Mouse (Mus musculus) limb, embryonic 12.5 days (tissue): ENCODE data around the gene Ace. TPM values are rescaled to one million over a fixed set of nuclear protein-coding genes. Genes with fewer than 3 reads are reported as not detected.
A peak's percentile ranks its signal among the peaks of the same experiment; 100 is the strongest.

Experiments used
- ATAC-seq: fragments of 200-750 bp; cut with Nextera tagmentation; 2 replicates; pipeline ENCODE4 v1.8.0; 2017; ENCODE audit warnings: low read depth, moderate TSS enrichment; ENCODE audit not compliant: insufficient number of reproducible peaks, insufficient read depth, low FRiP score, low TSS enrichment
- H3K27ac ChIP-seq: fragments of 300-500 bp; sonication (generic); 2 replicates; pipeline ENCODE4 v1.5.1; 2016; ENCODE audit warnings: mild to moderate bottlenecking, moderate library complexity
- H3K27me3 ChIP-seq: fragments of 300-500 bp; sonication (generic); 2 replicates; pipeline ENCODE4 v1.6.1; 2016; ENCODE audit warnings: mild to moderate bottlenecking, moderate library complexity
- H3K36me3 ChIP-seq: fragments of 300-500 bp; sonication (generic); 2 replicates; pipeline ENCODE4 v1.6.1; 2016; ENCODE audit warnings: mild to moderate bottlenecking, moderate library complexity
- H3K4me1 ChIP-seq: fragments of 300-500 bp; sonication (generic); replicated peaks from 2 replicates; pipeline ENCODE4 v1.6.1; 2016
- H3K4me2 ChIP-seq: fragments of 300-500 bp; sonication (generic); 2 replicates; pipeline ENCODE4 v1.6.1; 2016; ENCODE audit warnings: mild to moderate bottlenecking, moderate library complexity
- H3K4me3 ChIP-seq: fragments of 300-500 bp; sonication (generic); replicated peaks from 2 replicates; pipeline ENCODE4 v1.5.1; 2016; ENCODE audit warnings: mild to moderate bottlenecking
- H3K9ac ChIP-seq: fragments of 300-500 bp; sonication (generic); replicated peaks from 2 replicates; pipeline ENCODE4 v1.6.1; 2016; ENCODE audit warnings: mild to moderate bottlenecking, moderate library complexity
- H3K9me3 ChIP-seq: fragments of 300-500 bp; sonication (generic); 2 replicates; pipeline ENCODE4 v1.6.1; 2016; ENCODE audit warnings: mild to moderate bottlenecking, moderate library complexity
- WGBS: fragments of 180-500 bp; shearing (Covaris S2); methylation state at CpG from one replicate; pipeline ENCODE4 v1.1.7; 2016; 5-methylcytosine and 5-hydroxymethylcytosine counted together
- polyA plus RNA-seq: library from polyadenylated mRNA; unstranded; fragments of >200 nt; fragmentation: Nextera tagmentation; extraction: Ambion mirVana; gene quantifications from 2 replicates; pipeline ENCODE4 v1.2.1, GENCODE M21; 2016

Gene Ace
- polyA plus RNA-seq, 1 experiment from 2014 or later, result 0.21 TPM

DNA sequence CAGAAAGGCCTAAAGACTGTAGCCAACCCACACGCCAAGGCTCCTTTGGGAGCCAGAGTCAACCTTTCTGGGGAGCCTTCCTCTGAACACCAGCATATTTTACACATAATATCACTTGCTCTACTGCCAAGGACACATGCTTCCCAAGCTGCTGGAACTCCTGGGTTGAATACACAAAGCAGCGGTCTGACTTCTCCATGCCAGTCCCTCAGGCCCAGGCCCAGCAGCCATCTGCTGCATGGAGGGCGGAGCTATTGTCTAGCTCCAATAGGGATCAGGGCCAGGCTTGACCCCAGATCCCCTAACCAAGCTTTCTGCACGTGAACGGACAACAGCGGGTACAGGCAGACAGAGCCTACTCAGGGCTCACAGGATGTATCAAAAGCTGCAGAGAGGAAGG lies 32.9 kb upstream of the Ace start:
- Histone ChIP-seq H3K9me3 (no peaks in the 10 kb centered on the region), H3K27me3 (no peaks in the 10 kb centered on the region), H3K36me3 (no peaks in the 10 kb centered on the region), H3K4me2 (no peak overlapping the region), H3K4me1 (no peaks in the 10 kb centered on the region), H3K9ac (no peak overlapping the region), H3K4me3 (no peak overlapping the region), H3K27ac (no peak overlapping the region)
- no peak for ATAC-seq
- WGBS, result 60% methylated on average over 6 of the region's 6 CpGs

DNA sequence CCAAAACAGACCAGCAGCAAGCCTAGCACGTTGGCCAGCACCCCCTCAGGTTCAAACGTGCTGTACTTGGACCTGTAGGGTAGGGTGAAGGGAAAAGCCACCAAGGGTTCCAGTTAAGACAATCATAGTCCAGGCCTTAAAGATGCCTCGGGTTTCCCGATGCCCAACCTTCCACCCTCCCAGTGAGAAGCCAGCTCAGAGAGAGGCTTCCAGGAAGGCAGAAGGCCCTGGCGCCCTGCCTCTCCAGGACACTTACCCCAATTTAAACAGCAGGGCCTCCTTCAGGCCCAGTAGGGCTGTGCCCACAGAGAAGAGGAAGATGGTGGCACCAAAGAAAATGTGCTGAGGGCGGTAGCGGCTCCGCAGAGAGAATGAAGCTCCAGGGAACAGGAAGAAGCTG lies 32.2 kb upstream of the Ace start:
- no peak overlapping the region for H3K4me2 ChIP-seq
- H3K9ac ChIP-seq, result no peak overlapping the region
- H3K36me3 ChIP-seq, result no peaks in the 10 kb centered on the region
- 88% methylated on average over 8 of the region's 8 CpGs for WGBS
- H3K4me1 ChIP-seq, result no peaks in the 10 kb centered on the region
- no peak overlapping the region for H3K27ac ChIP-seq
- H3K27me3 ChIP-seq, result no peaks in the 10 kb centered on the region; the same call in 1 of the 2 replicates
- ATAC-seq, result no peak
- no peaks in the 10 kb centered on the region for H3K9me3 ChIP-seq
- H3K4me3 ChIP-seq, result no peak overlapping the region

DNA sequence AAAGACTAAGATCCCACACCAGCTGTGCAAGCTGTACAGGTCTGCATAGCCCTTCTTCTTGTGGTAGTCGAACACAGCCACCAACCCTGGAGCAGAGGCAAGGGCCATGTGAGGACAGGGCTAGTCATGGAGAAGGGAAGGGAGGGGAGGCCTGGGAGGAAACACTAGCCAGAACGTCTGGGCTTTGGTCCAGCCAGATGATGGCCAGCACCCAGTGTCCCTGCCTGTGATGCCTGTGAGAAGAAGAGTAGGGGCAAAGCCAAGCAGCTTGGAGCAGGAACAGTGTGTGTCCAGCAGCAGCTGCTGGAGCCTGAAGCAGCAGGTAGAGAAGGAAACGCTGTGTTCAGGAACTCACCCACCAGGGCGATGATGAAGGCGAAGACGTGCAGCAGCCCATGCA lies 31.5 kb upstream of the Ace start:
- Histone ChIP-seq H3K4me2 (no peak overlapping the region), H3K36me3 (no peaks in the 10 kb centered on the region), H3K9me3 (no peaks in the 10 kb centered on the region), H3K27ac (no peak overlapping the region), H3K4me3 (no peak overlapping the region), H3K4me1 (no peaks in the 10 kb centered on the region), H3K27me3 (no peaks in the 10 kb centered on the region; the same call in 1 of the 2 replicates), H3K9ac (no peak overlapping the region)
- ATAC-seq, result no peak
- WGBS, result 87% methylated on average over 6 of the region's 6 CpGs

DNA sequence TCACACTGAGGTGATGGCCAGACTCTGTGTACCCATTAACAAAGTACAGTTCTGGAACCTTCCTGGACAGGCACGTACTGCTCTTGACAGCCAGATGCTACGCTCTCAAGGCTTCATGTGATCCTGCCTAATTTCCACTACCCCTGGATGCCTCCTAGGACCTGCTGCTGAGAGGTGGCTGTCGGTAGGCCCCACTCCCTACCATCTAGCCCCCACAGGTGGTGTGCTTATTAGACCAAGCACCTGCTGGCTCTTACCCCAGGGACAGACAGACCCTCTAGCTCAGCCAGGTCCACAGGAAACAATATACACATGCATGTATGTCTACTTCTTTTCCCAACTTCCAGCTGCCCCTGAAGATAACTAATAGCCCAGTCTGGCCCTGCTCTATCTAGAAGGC lies 30.8 kb upstream of the Ace start:
- ATAC-seq, result no peak
- no peaks in the 10 kb centered on the region for H3K9me3 ChIP-seq
- H3K4me3 ChIP-seq, result no peak overlapping the region
- H3K36me3 ChIP-seq, result no peaks in the 10 kb centered on the region
- H3K27ac ChIP-seq, result no peak overlapping the region
- WGBS, result 89% methylated on average over 3 of the region's 3 CpGs
- peaks cover 5% of the 10 kb centered on the region; the same call in 1 of the 2 replicates for H3K4me1 ChIP-seq
- no peak overlapping the region for H3K9ac ChIP-seq
- peaks cover 2% of the 10 kb centered on the region; the same call in 1 of the 2 replicates for H3K27me3 ChIP-seq
- H3K4me2 ChIP-seq, result no peak overlapping the region

DNA sequence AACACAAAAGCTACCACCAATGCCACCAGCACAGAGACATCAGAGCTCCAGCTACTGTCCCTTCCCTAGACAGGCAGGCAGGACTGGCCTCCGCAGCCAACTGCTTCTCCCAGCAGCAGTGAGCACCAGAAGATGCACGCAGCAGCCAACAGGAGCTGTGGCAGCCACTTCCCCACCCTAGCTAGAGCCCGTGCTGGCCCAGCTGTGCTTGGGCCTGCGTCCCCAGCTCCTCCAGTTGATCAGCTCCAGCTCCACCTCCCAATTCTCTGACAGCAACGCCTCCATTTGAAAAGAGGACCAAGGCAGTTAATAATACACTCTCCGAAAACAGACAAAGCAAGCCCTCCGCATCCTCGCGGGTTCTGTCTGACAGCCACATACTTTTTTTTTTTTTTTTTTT lies 29.0 kb upstream of the Ace start:
- WGBS, result 70% methylated on average over 9 of the region's 9 CpGs
- Histone ChIP-seq H3K27ac (no peak overlapping the region), H3K36me3 (no peaks in the 10 kb centered on the region), H3K9ac (no peak overlapping the region), H3K4me2 (no peak overlapping the region), H3K27me3 (peaks cover 12% of the 10 kb centered on the region), H3K4me3 (no peak overlapping the region), H3K9me3 (no peaks in the 10 kb centered on the region), H3K4me1 (peaks cover 16% of the 10 kb centered on the region; the same call in 1 of the 2 replicates)
- no peak for ATAC-seq

DNA sequence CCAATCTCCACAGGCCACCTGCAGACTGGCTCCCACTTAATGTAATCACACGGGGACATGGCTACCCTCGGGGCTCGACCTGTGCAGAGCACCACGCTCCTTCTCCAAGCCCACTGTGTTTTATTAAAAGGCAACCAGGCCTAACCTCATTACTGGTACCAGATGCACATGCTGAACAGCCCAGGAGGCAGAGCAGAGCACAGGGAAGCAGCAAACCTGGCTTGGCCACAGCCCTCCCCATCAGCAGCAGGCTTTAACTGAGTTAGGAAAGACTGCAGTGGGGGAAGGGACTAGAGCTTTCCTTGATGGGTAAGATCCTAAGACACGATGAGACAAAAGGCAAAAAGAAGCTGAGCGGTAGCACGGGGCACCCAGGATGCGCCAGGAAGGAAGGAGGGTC lies 25.8 kb upstream of the Ace start:
- Histone ChIP-seq H3K36me3 (no peaks in the 10 kb centered on the region), H3K27me3 (peaks cover 25% of the 10 kb centered on the region), H3K4me2 (no peak overlapping the region), H3K27ac (no peak overlapping the region), H3K9me3 (no peaks in the 10 kb centered on the region), H3K4me3 (no peak overlapping the region), H3K9ac (no peak overlapping the region), H3K4me1 (peaks cover 24% of the 10 kb centered on the region)
- 53% methylated on average over 8 of the region's 8 CpGs for WGBS
- no peak for ATAC-seq

DNA sequence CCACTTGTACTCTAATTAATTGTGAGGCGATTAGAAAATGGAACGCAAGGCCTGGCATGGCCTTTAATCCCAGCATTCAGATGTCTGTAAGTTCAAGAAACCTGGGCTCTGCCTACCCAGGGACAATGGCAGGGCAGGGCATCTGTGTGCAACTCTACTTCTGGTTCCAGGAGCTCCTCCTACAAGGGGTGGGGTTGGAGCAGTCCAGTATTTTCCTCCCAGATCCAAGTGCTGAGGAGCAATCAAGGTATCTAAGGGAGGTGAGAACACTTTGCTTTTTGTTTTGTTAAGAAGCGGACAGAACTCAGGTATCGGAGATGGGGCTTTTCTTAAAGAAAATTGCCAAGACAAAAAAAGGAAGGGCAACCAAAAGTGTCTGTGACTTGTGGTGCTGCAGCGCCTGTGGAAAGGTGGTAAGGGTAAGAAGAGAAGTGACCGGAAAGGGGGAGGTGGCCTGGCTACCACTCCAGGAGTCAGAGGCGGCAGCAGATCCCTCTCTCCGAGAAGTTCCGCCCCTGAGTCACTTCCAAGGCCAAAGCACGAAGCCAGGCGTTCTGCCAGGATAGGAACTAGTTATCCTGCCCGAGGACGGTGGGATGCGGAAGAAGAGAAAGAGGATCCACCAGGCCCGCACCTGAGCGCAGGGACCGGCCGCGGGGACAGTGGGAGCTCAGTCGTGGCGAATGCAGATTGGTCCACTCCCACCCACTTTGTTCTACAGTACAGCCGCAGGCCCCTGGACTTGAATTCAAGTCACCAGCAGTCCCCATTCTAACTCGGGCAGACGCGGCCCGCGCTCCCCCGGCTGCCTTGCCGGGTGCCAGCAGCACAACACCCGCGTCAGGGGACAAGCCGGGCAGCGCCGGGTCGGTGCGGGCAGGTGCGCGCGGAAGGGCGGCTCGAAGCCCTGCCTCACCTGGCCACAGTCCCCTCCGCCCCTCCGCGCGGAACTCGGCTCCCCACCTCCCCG lies 24.3 kb upstream of the Ace start:
- H3K27ac ChIP-seq, result 0 out of 2 replicates have a peak overlapping the region, but pooled peaks have one; percentile 17

DNA sequence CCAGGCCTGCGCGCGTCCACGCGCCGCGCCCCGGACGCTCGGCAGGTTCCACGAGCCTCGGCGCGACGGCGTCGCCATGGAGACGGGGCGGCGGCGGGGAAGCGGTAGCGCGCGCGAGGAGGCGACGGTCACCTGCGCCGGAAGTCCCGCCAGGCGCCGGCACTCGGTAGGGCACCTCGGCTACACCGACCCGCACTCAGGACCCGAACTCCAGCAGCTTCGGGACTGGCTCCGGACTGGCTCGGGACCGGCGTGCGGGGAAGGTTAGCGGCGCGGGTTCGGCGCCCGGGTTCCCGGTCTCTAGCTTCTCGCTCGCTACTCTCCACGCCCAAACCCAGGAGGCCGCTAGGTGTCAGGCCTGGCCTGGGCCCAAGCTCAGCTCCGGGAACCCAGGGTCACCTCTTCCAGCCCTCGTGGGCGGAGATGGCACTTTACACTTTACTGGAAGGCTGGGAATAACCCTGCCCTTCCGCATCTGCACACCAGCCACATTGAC lies 23.6 kb upstream of the Ace start:
- Histone ChIP-seq H3K27me3 (peaks cover 25% of the 10 kb centered on the region), H3K4me3 (peak overlapping the region; percentile 72), H3K36me3 (no peaks in the 10 kb centered on the region), H3K9me3 (no peaks in the 10 kb centered on the region), H3K9ac (peak overlapping the region; percentile 64), H3K4me2 (peak overlapping the region; percentile 97), H3K4me1 (peaks cover 24% of the 10 kb centered on the region), H3K27ac (0 out of 2 replicates have a peak overlapping the region, but pooled peaks have one; percentile 17)
- 0 out of 2 replicates have a peak, but pooled peaks have one; percentile 27 for ATAC-seq
- WGBS, result under 1% methylated on average over 59 of the region's 59 CpGs

More for the DNA sequence above, 24.3 kb upstream of the Ace start:
- Histone ChIP-seq H3K27me3 (peaks cover 25% of the 10 kb centered on the region), H3K4me2 (peak overlapping the region; percentile 97), H3K4me1 (peaks cover 24% of the 10 kb centered on the region), H3K4me3 (peak overlapping the region; percentile 72), H3K9ac (peak overlapping the region; percentile 64), H3K36me3 (no peaks in the 10 kb centered on the region), H3K9me3 (no peaks in the 10 kb centered on the region)
- WGBS, result 5% methylated on average over 47 of the region's 47 CpGs
- 0 out of 2 replicates have a peak, but pooled peaks have one; percentile 27 for ATAC-seq

DNA sequence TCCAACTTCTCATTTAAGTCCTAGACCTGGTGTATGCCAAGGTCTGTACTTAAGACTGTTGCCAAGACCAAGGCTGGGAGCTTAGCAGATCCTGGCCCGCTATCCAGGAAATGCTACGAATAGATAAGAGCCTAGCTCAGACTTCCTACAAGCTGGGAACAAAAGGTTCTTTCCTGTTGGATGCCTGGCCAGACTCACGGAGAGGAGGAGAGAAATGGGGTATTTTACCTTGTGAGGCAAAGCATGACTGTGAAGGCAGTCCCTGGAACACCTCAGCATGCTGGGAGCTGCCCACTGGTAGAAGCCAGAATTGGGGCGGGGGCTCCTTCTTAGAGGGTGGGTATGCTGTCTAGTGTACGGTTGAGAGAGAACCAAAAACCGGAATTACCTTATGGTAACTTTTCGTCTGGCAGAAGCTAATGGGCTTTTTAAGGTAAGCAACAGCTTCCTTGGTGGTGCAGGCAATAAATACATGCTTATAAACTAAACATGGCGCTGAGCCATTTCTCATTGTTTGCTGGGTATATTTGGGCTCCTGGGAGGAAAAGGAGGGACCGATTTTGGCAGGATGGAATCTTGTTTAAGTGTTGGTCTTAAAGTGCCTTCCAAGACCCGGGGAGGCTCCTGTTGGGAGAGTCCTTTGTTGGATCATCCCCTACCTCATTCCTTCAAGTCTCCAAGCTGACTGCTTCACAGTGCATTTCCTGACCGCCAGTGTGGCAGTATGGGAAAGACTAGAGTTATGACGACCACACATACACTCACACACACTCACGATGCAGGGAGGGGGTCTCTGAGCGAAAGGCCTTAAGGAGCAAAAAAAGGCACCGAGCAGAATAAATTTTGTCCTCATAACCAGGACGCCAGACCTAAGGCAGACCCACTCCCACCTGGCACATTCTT lies 22.7 kb upstream of the Ace start:
- Histone ChIP-seq H3K27me3 (peaks cover 25% of the 10 kb centered on the region), H3K9ac (no peak overlapping the region), H3K9me3 (no peaks in the 10 kb centered on the region), H3K4me1 (peaks cover 24% of the 10 kb centered on the region), H3K4me3 (peak overlapping the region; percentile 72), H3K27ac (no peak overlapping the region), H3K4me2 (peak overlapping the region; percentile 97), H3K36me3 (no peaks in the 10 kb centered on the region)
- ATAC-seq, result no peak
- WGBS, result 84% methylated on average over 16 of the region's 16 CpGs

DNA sequence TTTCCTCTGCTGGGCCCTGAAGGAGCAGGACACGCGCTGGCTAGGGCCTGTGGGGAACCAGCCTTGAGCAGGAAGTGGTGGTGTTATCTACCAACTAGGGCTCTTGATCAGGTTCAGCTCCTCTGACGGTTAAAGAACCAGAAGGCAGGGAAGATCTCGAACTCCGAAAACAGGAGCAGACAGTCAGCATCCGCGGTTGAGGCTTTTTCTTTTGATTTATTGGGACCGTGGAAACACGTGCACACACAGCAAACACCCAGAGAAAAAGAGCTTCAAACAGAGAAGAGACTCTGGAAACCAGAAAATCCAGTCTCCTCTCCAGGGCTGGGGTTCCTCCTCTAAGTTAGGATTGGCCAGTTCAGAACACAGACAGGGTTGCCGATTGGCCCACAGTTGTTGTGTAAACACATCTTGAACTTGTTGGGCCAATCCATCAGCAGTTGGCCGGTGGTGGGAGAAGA lies 21.0 kb upstream of the Ace start:
- H3K27ac ChIP-seq, result no peak overlapping the region
- no peak for ATAC-seq
- H3K36me3 ChIP-seq, result no peaks in the 10 kb centered on the region
- no peak overlapping the region for H3K9ac ChIP-seq
- H3K4me1 ChIP-seq, result peaks cover 25% of the 10 kb centered on the region
- H3K4me2 ChIP-seq, result no peak overlapping the region
- H3K27me3 ChIP-seq, result peaks cover 25% of the 10 kb centered on the region
- no peak overlapping the region for H3K4me3 ChIP-seq
- 40% methylated on average over 11 of the region's 11 CpGs for WGBS
- H3K9me3 ChIP-seq, result no peaks in the 10 kb centered on the region

DNA sequence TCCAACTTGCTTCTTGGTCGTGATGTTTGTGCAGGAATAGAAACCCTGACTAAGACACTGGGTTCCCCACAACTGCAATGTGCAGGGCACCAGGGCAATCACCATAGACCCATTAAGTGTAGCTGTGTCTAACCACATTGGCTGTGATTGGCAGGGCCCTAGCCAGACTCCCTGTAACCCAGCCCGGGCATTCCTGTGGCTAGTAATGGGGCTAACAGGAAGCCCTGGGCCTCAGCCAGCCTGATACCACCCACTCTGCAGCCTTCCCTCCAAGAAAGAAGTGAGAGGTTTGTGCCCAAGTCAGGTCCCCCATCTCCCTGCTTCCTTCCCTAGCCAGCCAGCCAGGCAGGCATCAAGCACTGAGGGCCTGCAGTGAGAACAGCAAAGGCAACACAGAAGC lies 19.5 kb upstream of the Ace start:
- Histone ChIP-seq H3K36me3 (no peaks in the 10 kb centered on the region), H3K4me3 (no peak overlapping the region), H3K9ac (no peak overlapping the region), H3K4me1 (peaks cover 22% of the 10 kb centered on the region), H3K9me3 (no peaks in the 10 kb centered on the region), H3K27me3 (peaks cover 16% of the 10 kb centered on the region), H3K27ac (no peak overlapping the region), H3K4me2 (no peak overlapping the region)
- no peak for ATAC-seq
- WGBS, result 67% methylated on average over 2 of the region's 2 CpGs
